Mouse (Mus musculus) cerebellum, adult (tissue): ENCODE data around the gene Shc1.
A peak's percentile ranks its signal among the peaks of the same experiment; 100 is the strongest.

Experiments used
- ATAC-seq: cut with Nextera tagmentation; 2 replicates; pipeline ENCODE4 v1.9.2; 2017; ENCODE audit warnings: mild to moderate bottlenecking, moderate library complexity, mixed read lengths; ENCODE audit not compliant: insufficient number of reproducible peaks, low FRiP score, low TSS enrichment

The Shc1 gene

GRCm38 (mm10) chr3:89418170-89418860 lies at the start of gene Shc1, which contains the start of gene Cks1b:
Gene Shc1 (plus strand): TSS chr3:89418443.
Gene Cks1b (minus strand): TSS chr3:89418383.
- ATAC-seq = peak; percentile 90

GRCm38 (mm10) chr3:89373581-89374231 lies 44.5 kb upstream of the Shc1 start:
- ATAC-seq = no peak

GRCm38 (mm10) chr3:89377831-89378230 lies 40.4 kb upstream of the Shc1 start:
- ATAC-seq = no peak

GRCm38 (mm10) chr3:89378394-89379067 lies 39.7 kb upstream of the Shc1 start:
- ATAC-seq = peak; percentile 46

- no peak for ATAC-seq
These were observed 38.7 kb upstream of the Shc1 start for GRCm38 (mm10) chr3:89379388-89380131.

GRCm38 (mm10) chr3:89380291-89380690 lies 38.0 kb upstream of the Shc1 start:
- ATAC-seq = no peak

- no peak for ATAC-seq
These were observed 37.5 kb upstream of the Shc1 start for GRCm38 (mm10) chr3:89380711-89381110.

- no peak for ATAC-seq
These were observed 37.0 kb upstream of the Shc1 start for GRCm38 (mm10) chr3:89381233-89381632.

GRCm38 (mm10) chr3:89382033-89382882 lies 36.0 kb upstream of the Shc1 start:
- no peak for ATAC-seq

- no peak for ATAC-seq
These were observed 35.3 kb upstream of the Shc1 start for GRCm38 (mm10) chr3:89382950-89383349.

- ATAC-seq = no peak
These were observed 34.5 kb upstream of the Shc1 start for GRCm38 (mm10) chr3:89383651-89384255.

GRCm38 (mm10) chr3:89384331-89385076 lies 33.7 kb upstream of the Shc1 start:
- no peak for ATAC-seq

- ATAC-seq = no peak
These were observed 32.8 kb upstream of the Shc1 start for GRCm38 (mm10) chr3:89385451-89385850.

GRCm38 (mm10) chr3:89386438-89387420 lies 31.5 kb upstream of the Shc1 start:
- no peak for ATAC-seq

- ATAC-seq = no peak
These were observed 30.6 kb upstream of the Shc1 start for GRCm38 (mm10) chr3:89387632-89388031.

GRCm38 (mm10) chr3:89388134-89388881 lies 29.9 kb upstream of the Shc1 start:
- no peak for ATAC-seq
